Mouse (Mus musculus) midbrain, embryonic 16.5 days (tissue): ENCODE measurements around the gene Rapgef3. TPM values are rescaled to one million over a fixed set of nuclear protein-coding genes. Genes with fewer than 3 reads are reported as not detected.

ENCODE experiments used
- ATAC-seq: fragments of 200-750 bp; cut with Nextera tagmentation; 2 replicates; pipeline ENCODE4 v1.8.0; 2017; ENCODE audit warnings: moderate TSS enrichment
- H3K27ac ChIP-seq: fragments of 300-500 bp; sonication (generic); 2 replicates; pipeline ENCODE4 v1.5.1; 2014; ENCODE audit warnings: mild to moderate bottlenecking, low read length, mixed read lengths
- H3K27me3 ChIP-seq: fragments of 300-500 bp; sonication (generic); 2 replicates; pipeline ENCODE4 v1.6.1; 2014; ENCODE audit warnings: low read depth, low read length, mixed read lengths; ENCODE audit not compliant: control insufficient read depth, insufficient read depth
- H3K36me3 ChIP-seq: fragments of 300-500 bp; sonication (generic); 2 replicates; pipeline ENCODE4 v1.6.1; 2014; ENCODE audit warnings: mild to moderate bottlenecking, low read length, moderate library complexity, mixed read lengths; ENCODE audit not compliant: control insufficient read depth, insufficient read depth
- H3K4me1 ChIP-seq: fragments of 300-500 bp; sonication (generic); 2 replicates; pipeline ENCODE4 v1.6.1; 2014; ENCODE audit warnings: mild to moderate bottlenecking, low read length, mixed read lengths; ENCODE audit not compliant: control insufficient read depth, insufficient read depth
- H3K4me2 ChIP-seq: fragments of 300-500 bp; sonication (generic); 2 replicates; pipeline ENCODE4 v1.6.1; 2014; ENCODE audit warnings: mild to moderate bottlenecking, low read length, mixed read lengths
- H3K4me3 ChIP-seq: fragments of 300-500 bp; sonication (generic); 2 replicates; pipeline ENCODE4 v1.5.1; 2014; ENCODE audit warnings: low read depth, mild to moderate bottlenecking, low read length, moderate library complexity, mixed read lengths
- H3K9ac ChIP-seq: fragments of 300-500 bp; sonication (generic); 2 replicates; pipeline ENCODE4 v1.6.1; 2014; ENCODE audit warnings: low read depth, low read length, mixed read lengths
- H3K9me3 ChIP-seq: fragments of 300-500 bp; sonication (generic); replicated peaks from 2 replicates; pipeline ENCODE4 v1.6.1; 2014; ENCODE audit warnings: mild to moderate bottlenecking, low read length, mixed read lengths; ENCODE audit not compliant: control insufficient read depth, poor library complexity, severe bottlenecking
- WGBS: fragments of 180-500 bp; shearing (Covaris S2); extraction: QIAGEN DNeasy Blood & Tissue Kit; methylation state at CpG from one replicate; pipeline ENCODE4 v1.1.7; 2014; 5-methylcytosine and 5-hydroxymethylcytosine counted together
- polyA plus RNA-seq: library from polyadenylated mRNA; unstranded; fragments of >200 nt; fragmentation: Nextera tagmentation; extraction: Ambion mirVana; gene quantifications from 2 replicates; pipeline ENCODE4 v1.2.1, GENCODE M21; 2015

Rapgef3 gene
- polyA plus RNA-seq, 1 experiment from 2014 or later = 21.3 TPM

DNA sequence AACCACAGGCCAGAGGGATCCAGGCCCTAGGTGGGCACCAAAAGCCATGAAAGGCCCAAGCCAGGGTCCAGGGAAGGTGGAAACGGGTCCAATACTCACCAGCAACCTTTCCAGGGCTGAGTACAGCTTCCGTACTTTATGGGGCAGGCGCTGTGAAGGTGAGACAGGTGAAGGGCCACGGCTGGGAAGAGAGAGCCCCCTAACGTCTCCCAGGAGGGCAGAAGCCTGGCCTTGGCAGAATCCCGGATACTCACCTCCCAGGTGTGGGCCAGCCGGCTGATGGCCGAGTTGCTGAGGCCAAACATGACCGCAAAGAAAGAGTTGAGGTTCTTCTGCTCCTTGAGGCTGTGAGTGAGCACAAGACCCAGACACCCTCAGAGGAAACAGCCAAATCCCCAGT, 18.4 kb downstream of the Rapgef3 start:
- Histone ChIP-seq H3K36me3 (no peaks in the 10 kb centered on the region; the same call in 1 of the 2 replicates), H3K4me1 (peaks cover 5% of the 10 kb centered on the region; the same call in 1 of the 2 replicates), H3K9ac (no peak overlapping the region), H3K4me3 (no peak overlapping the region), H3K4me2 (no peak overlapping the region), H3K27ac (no peak overlapping the region), H3K27me3 (no peaks in the 10 kb centered on the region), H3K9me3 (no peaks in the 10 kb centered on the region)
- ATAC-seq = no peak
- 95% methylated on average over 9 of the region's 9 CpGs for WGBS

DNA sequence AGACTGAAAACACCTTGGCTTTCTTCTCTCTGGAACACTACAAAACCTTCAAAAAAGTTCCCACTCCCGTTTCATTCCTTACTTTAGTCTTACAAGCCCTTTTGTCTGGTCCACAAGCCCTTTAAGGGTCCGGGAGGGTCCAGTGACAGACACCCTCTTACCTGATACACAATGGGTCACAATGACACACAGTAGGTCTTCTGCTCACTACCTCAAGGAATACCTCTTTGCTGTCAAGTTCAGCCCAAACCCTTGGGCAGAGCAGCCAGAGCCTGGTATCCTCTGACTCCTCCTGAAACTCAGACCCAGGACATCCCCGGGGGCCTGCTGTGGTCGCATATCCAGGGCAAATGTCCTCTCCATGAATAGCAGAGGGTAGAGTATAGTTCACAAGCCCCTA, 18.8 kb downstream of the Rapgef3 start:
- Histone ChIP-seq H3K27me3 (no peaks in the 10 kb centered on the region), H3K9me3 (no peaks in the 10 kb centered on the region), H3K4me1 (peaks cover 5% of the 10 kb centered on the region; the same call in 1 of the 2 replicates), H3K4me2 (no peak overlapping the region), H3K27ac (no peak overlapping the region), H3K4me3 (no peak overlapping the region), H3K36me3 (no peaks in the 10 kb centered on the region; the same call in 1 of the 2 replicates), H3K9ac (no peak overlapping the region)
- no peak for ATAC-seq
- whole genome bisulfite sequencing = 88% methylated on average over 4 of the region's 4 CpGs

DNA sequence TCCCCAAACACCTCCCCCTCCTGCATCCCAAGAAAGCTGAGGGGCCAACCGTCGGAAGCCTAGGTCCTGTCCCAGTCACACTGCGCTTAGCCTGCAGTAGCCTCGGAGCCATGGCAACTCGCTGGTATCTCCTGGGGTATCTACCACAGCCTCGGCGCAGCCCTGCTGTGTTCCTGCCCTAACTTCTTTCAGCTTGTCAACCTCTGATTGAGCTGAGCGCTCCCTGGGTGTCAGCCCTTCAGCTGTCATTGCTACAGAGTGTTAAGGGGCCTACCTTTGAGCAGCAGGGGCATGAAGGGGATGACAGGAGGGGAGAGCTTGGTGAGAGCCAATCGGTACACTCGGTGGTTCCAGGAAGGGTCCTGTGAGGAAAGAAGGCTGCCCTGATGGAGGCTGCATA, 19.5 kb downstream of the Rapgef3 start:
- no peaks in the 10 kb centered on the region; the same call in 1 of the 2 replicates for H3K36me3 ChIP-seq
- H3K9ac ChIP-seq = no peak overlapping the region
- no peak for ATAC-seq
- 28% methylated on average over 10 of the region's 10 CpGs for WGBS
- H3K4me1 ChIP-seq = peaks cover 5% of the 10 kb centered on the region; the same call in 1 of the 2 replicates
- H3K27me3 ChIP-seq = no peaks in the 10 kb centered on the region
- H3K4me2 ChIP-seq = no peak overlapping the region
- no peaks in the 10 kb centered on the region for H3K9me3 ChIP-seq
- no peak overlapping the region for H3K27ac ChIP-seq
- H3K4me3 ChIP-seq = no peak overlapping the region

DNA sequence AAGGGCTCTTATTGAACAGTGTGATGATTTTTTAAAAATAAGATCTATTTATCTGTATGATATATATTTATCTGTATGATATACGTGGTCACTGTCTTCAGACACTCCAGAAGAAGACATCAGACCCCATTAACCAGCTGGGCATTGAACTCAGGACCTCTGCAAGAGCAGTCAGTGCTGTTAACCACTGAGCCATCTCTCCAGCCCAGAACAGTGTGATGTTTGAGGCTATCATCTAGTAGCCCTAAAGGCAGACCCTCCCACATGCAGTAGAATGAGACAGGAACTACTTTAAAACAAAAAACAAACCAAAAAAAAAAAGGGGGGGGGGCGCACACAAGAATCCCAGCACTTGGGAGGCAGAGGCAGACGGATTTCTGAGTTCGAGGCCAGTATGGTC, 20.3 kb downstream of the Rapgef3 start:
- WGBS = 87% methylated on average over 4 of the region's 4 CpGs
- Histone ChIP-seq H3K27me3 (no peaks in the 10 kb centered on the region), H3K4me3 (no peak overlapping the region), H3K36me3 (no peaks in the 10 kb centered on the region; the same call in 1 of the 2 replicates), H3K4me2 (no peak overlapping the region), H3K4me1 (peaks cover 5% of the 10 kb centered on the region; the same call in 1 of the 2 replicates), H3K9ac (no peak overlapping the region), H3K9me3 (no peaks in the 10 kb centered on the region), H3K27ac (no peak overlapping the region)
- ATAC-seq = no peak

DNA sequence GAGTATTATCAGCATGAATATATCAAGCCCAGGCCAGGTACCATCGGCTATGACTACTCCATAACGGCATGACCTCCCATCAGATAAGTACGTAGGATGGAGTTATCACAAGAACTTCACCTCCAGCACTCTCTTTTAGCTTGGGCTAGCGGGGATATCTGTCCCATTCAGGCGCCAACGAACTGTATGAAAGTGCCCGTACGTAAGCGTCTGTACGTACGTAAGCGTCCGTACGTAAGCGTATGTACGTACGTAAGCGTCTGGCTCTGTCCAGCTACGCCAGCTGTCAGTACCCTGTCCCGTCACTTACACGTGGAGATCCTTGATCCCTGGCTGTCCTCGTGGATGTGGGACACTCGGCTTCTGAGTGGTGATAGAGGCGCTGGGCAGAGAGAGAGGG, 21.0 kb downstream of the Rapgef3 start:
- H3K9ac ChIP-seq = no peak overlapping the region
- ATAC-seq = no peak
- H3K36me3 ChIP-seq = no peaks in the 10 kb centered on the region; the same call in 1 of the 2 replicates
- 96% methylated on average over 24 of the region's 24 CpGs for WGBS
- no peak overlapping the region for H3K4me2 ChIP-seq
- peaks cover 10% of the 10 kb centered on the region; the same call in 1 of the 2 replicates for H3K4me1 ChIP-seq
- H3K9me3 ChIP-seq = no peaks in the 10 kb centered on the region
- no peak overlapping the region for H3K27ac ChIP-seq
- H3K4me3 ChIP-seq = no peak overlapping the region
- no peaks in the 10 kb centered on the region for H3K27me3 ChIP-seq

DNA sequence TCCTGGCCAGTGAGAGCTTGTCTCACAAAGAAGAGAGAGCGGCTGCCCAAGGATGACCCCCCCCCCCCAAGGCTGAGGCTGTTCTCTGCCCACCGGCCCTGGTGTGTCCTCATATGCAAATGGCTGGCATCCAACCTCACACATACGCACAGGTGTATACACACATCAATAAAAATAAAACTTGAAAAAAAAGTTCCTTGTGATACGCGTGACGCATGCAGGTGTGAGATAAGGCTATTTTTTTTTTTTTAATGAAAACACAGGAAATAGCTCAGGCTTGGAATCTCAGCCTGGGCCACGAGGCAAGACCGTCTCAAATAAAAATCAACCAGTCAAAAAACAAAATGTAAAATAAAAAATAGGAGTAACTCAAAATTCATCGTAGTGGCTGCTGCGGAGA, 21.5 kb downstream of the Rapgef3 start:
- no peak overlapping the region for H3K9ac ChIP-seq
- H3K27ac ChIP-seq = no peak overlapping the region
- no peaks in the 10 kb centered on the region for H3K9me3 ChIP-seq
- no peak overlapping the region for H3K4me3 ChIP-seq
- peaks cover 10% of the 10 kb centered on the region; the same call in 1 of the 2 replicates for H3K4me1 ChIP-seq
- no peaks in the 10 kb centered on the region for H3K27me3 ChIP-seq
- no peak for ATAC-seq
- WGBS = 92% methylated on average over 10 of the region's 10 CpGs
- no peak overlapping the region for H3K4me2 ChIP-seq
- H3K36me3 ChIP-seq = no peaks in the 10 kb centered on the region; the same call in 1 of the 2 replicates

DNA sequence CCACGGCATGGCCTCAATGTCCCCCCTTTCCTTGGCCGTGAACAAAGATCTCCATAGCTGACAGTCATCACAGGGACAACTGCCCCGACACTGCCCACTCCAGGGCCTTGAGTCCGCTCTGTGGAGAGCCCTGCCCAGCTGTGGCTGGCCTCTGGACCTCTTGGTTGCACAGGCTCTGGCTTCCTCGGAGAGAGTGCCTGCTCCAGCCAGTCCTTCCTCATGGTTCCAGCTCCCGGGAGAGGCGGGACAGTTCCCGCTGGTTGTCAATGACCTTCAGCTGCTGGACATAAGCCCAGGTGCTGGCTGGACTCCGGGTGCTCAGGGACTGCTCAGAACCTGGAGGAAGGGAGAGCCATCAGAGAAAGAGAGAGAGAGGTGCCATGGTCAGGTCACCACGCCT, 22.4 kb downstream of the Rapgef3 start:
- Histone ChIP-seq H3K9ac (no peak overlapping the region), H3K36me3 (no peaks in the 10 kb centered on the region; the same call in 1 of the 2 replicates), H3K4me2 (no peak overlapping the region), H3K27ac (no peak overlapping the region), H3K4me1 (peaks cover 6% of the 10 kb centered on the region; the same call in 1 of the 2 replicates), H3K4me3 (no peak overlapping the region), H3K27me3 (no peaks in the 10 kb centered on the region), H3K9me3 (no peaks in the 10 kb centered on the region)
- 79% methylated on average over 10 of the region's 10 CpGs for WGBS
- no peak for ATAC-seq

DNA sequence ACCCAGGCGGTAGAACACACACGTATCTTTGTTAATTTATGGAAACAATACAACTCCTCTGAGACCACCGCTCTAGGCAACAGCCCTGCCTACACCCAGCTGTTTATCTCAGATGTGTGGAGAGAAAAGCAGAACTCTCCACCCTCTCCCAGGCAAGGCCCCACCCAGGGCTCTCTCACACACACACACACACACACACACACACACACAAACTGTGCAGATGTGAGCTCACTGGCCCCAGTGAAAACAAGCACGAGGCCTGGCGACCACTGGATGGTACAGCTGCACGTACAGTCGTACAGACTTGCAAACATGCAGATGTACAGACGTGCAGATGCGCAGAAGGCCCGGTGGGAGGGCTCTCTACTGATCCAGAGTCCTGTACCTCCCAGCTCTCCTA, 22.8 kb downstream of the Rapgef3 start:
- no peak overlapping the region for H3K9ac ChIP-seq
- WGBS = 62% methylated on average over 10 of the region's 10 CpGs
- no peaks in the 10 kb centered on the region for H3K27me3 ChIP-seq
- H3K4me2 ChIP-seq = no peak overlapping the region
- no peak overlapping the region for H3K27ac ChIP-seq
- ATAC-seq = no peak
- H3K36me3 ChIP-seq = no peaks in the 10 kb centered on the region; the same call in 1 of the 2 replicates
- H3K9me3 ChIP-seq = no peaks in the 10 kb centered on the region
- peaks cover 6% of the 10 kb centered on the region; the same call in 1 of the 2 replicates for H3K4me1 ChIP-seq
- no peak overlapping the region for H3K4me3 ChIP-seq

DNA sequence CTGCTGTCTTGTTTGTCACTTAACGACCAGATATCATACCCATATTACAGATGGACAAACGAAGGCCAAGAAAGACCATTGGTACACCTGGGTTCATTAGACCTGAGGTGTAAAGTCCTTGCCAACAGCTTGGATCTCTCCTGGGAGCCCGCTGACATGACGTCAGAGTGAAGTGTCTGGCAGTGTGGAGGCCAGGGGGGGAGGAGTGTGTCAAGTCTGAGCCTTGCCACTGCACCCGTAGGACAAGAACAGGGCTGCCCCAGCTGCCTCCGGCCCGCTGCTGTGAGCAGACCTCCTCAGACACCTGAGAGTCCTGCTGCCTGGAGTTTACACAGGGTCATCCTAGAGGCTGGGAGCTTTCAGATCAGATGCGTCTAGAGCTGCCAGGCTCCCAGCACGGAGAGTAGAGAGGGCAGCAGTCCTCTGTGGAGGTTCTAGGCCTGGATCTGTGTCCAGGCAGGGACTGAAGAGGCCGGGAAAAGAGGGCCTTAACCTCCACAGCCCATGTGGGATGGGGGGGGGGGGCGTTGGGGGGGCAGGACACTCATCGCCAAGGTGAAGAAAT, 23.7 kb downstream of the Rapgef3 start:
- no peak overlapping the region for H3K9ac ChIP-seq
- no peak overlapping the region for H3K4me2 ChIP-seq
- no peaks in the 10 kb centered on the region; the same call in 1 of the 2 replicates for H3K36me3 ChIP-seq
- H3K4me3 ChIP-seq = no peak overlapping the region
- no peaks in the 10 kb centered on the region for H3K27me3 ChIP-seq
- no peak overlapping the region for H3K27ac ChIP-seq
- peaks cover 6% of the 10 kb centered on the region; the same call in 1 of the 2 replicates for H3K4me1 ChIP-seq
- 0 out of 2 replicates have a peak, but pooled peaks cover 2% of the 10 kb centered on the region for H3K9me3 ChIP-seq
- 79% methylated on average over 12 of the region's 12 CpGs for WGBS
- ATAC-seq = no peak
